Mouse (Mus musculus) lung, adult 2 months (tissue): ENCODE measurements around the gene Stpg3.

ENCODE experiments used
- CTCF ChIP-seq: fragments of 200-500 bp; IDR thresholded peaks from 2 replicates; pipeline ENCODE4 v1.5.1; 2011; ENCODE audit warnings: mild to moderate bottlenecking, low read length, control low read depth; ENCODE audit not compliant: insufficient read depth
- POLR2A ChIP-seq: fragments of 200-500 bp; IDR thresholded peaks from 2 replicates; pipeline ENCODE4 v1.6.1; 2011; ENCODE audit warnings: low read depth, mild to moderate bottlenecking, control low read depth, low read length, borderline replicate concordance; ENCODE audit errors: extremely low read depth

GRCm38 (mm10) chr2:25176573-25176972, 37.9 kb downstream of the Stpg3 start:
- TF ChIP-seq CTCF (no peak), POLR2A (peak; percentile 36; the same call in 1 of the 2 replicates)
